Mouse (Mus musculus) E14TG2a.4 (cell line): ENCODE measurements around the gene Ggct.
A peak's percentile ranks its signal among the peaks of the same experiment; 100 is the strongest.

ENCODE experiments used
- H3K27me3 ChIP-seq: 2 replicates; pipeline ENCODE4 v1.6.1; 2014; ENCODE audit warnings: low read length, control low read depth; ENCODE audit not compliant: insufficient read depth
- H3K36me3 ChIP-seq: 2 replicates; pipeline ENCODE4 v1.6.1; 2014; ENCODE audit warnings: low read length, control low read depth; ENCODE audit not compliant: insufficient read depth
- H3K4me1 ChIP-seq: replicated peaks from 2 replicates; pipeline ENCODE4 v1.6.1; 2014; ENCODE audit warnings: low read depth, low read length, control low read depth
- H3K4me3 ChIP-seq: replicated peaks from 2 replicates; pipeline ENCODE4 v1.5.1; 2014; ENCODE audit warnings: mild to moderate bottlenecking, low read length
- H3K9me3 ChIP-seq: 2 replicates; pipeline ENCODE4 v1.6.1; 2014; ENCODE audit warnings: low read length, control low read depth
- CTCF ChIP-seq: conservative IDR thresholded peaks from 2 replicates; pipeline ENCODE4 v1.5.1; 2014; ENCODE audit warnings: low read length
- NANOG ChIP-seq: IDR thresholded peaks from 2 replicates; pipeline ENCODE4 v1.6.1; 2014; ENCODE audit warnings: borderline replicate concordance, low read length, mixed read lengths
- POU5F1 ChIP-seq: IDR thresholded peaks from 2 replicates; pipeline ENCODE4 v1.6.1; 2014; ENCODE audit warnings: low read length, borderline replicate concordance

Gene Ggct

DNA sequence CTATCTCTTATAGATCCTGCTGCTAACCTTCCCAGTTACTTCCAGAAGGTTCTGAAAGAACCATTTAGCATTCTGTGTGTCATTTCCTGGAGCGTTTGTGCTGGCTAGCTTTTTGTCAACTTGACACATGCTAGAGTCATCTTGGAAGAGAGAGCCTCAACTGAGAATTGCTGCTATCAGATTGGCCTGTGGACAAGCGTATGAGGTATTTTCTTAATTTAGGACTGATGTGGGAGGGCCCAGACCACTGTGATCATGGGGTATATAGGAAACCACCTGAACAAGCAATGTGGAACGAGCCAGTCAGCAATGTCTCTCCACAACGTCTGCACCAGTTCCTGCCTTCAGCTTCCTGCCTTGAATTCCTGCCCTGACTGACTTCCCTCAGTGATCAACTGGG lies 10.8 kb upstream of the Ggct start:
- Histone ChIP-seq H3K9me3 (peaks cover 6% of the 10 kb centered on the region; the same call in 1 of the 2 replicates), H3K4me1 (no peaks in the 10 kb centered on the region), H3K27me3 (peaks cover 15% of the 10 kb centered on the region), H3K4me3 (no peak overlapping the region), H3K36me3 (no peaks in the 10 kb centered on the region)
- TF ChIP-seq POU5F1 (no peak), CTCF (no peak), NANOG (no peak)

DNA sequence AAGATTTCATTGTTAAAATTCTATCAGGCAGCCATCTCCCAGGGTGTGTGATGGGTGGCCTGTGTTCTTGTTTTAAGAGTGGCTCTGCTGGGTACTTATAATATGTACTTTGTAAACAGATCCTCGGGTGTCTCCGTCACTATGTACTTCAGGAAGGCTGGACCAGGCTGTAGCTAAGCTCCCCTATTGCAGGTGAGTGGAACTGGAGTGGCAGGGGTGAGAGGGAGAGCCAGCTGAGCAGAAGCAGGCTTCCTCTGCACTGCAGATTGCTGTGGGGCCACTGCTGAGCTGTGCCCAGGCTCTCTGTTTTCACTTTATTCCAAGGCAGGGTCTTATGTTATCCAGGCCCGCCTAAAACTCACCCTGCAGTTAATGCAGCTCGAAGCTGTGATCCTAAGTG lies 9.7 kb upstream of the Ggct start:
- H3K4me3 ChIP-seq = no peak overlapping the region
- no peaks in the 10 kb centered on the region for H3K36me3 ChIP-seq
- H3K4me1 ChIP-seq = no peaks in the 10 kb centered on the region
- no peak for TF ChIP-seq CTCF
- TF ChIP-seq POU5F1 = no peak
- TF ChIP-seq NANOG = no peak
- H3K27me3 ChIP-seq = peaks cover 6% of the 10 kb centered on the region; the same call in 1 of the 2 replicates
- no peaks in the 10 kb centered on the region for H3K9me3 ChIP-seq

DNA sequence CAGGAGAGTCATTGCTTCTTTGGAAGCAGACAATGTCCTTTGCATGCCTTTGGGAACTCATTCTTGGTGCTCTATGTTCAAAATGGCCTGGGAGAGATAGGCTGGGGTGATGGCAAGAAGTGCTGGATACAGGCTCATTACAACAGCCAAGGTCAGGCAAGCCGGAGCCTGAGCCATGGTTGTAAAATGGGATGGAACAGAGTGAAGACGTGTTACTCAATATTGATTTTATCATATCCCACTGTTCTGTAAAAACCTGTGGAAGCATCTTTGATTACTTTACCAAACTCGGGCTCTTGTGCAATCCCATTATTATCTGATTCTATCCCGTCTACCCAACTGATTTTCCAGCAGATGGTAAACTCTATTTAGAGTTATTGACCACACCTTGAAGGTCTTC lies 8.6 kb upstream of the Ggct start:
- peaks cover 6% of the 10 kb centered on the region; the same call in 1 of the 2 replicates for H3K27me3 ChIP-seq
- H3K36me3 ChIP-seq = no peaks in the 10 kb centered on the region
- no peaks in the 10 kb centered on the region for H3K9me3 ChIP-seq
- H3K4me1 ChIP-seq = no peaks in the 10 kb centered on the region
- H3K4me3 ChIP-seq = no peak overlapping the region
- TF ChIP-seq POU5F1 = no peak

DNA sequence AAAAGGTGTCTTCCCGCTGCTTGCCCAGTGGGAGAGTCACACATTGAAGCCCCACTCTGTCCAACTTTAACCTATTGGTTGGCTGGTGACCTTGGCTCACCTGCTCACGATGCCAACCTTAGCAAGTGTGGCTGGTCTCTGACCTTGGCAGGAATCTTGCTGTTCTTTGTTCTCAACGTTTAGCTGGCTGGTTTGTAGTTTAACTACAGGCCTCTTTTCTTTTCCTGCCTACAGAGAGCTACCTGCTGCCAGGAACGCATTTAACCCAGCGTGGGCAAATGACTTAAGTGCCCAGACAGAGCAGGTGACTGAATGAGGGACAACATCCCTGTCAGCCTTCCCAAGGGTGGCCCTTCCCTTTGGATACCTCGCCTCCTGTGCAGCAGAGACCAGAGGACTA lies 5.0 kb upstream of the Ggct start:
- Histone ChIP-seq H3K9me3 (no peaks in the 10 kb centered on the region), H3K36me3 (no peaks in the 10 kb centered on the region), H3K4me3 (no peak overlapping the region), H3K4me1 (peaks cover 8% of the 10 kb centered on the region; the same call in 1 of the 2 replicates), H3K27me3 (peaks cover 6% of the 10 kb centered on the region; the same call in 1 of the 2 replicates)
- TF ChIP-seq CTCF = no peak
- TF ChIP-seq POU5F1 = no peak
- TF ChIP-seq NANOG = no peak

DNA sequence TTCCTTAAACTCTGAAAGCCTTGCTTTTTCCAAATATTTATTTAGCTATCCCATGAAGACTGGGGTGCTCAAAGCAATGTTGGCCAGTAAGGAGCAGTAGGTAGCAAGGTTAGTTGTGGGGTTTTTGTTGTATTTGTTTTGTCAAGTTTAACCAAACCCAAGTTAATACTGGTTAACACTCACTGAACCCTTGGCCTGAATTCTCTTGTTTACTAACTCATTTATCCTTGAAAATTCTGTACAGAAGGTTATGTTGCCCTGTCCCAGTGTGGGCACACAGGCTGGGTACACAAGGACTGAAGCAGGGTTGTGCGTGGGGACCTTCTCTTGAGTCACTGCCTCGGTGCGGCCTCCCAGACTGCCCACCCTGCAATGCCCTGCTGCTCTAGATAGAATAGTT lies 3.6 kb upstream of the Ggct start:
- TF ChIP-seq CTCF (no peak), NANOG (no peak), POU5F1 (no peak)
- no peak overlapping the region for H3K4me3 ChIP-seq
- H3K27me3 ChIP-seq = peaks cover 16% of the 10 kb centered on the region; the same call in 1 of the 2 replicates
- peaks cover 19% of the 10 kb centered on the region for H3K4me1 ChIP-seq
- H3K9me3 ChIP-seq = no peaks in the 10 kb centered on the region
- H3K36me3 ChIP-seq = no peaks in the 10 kb centered on the region

DNA sequence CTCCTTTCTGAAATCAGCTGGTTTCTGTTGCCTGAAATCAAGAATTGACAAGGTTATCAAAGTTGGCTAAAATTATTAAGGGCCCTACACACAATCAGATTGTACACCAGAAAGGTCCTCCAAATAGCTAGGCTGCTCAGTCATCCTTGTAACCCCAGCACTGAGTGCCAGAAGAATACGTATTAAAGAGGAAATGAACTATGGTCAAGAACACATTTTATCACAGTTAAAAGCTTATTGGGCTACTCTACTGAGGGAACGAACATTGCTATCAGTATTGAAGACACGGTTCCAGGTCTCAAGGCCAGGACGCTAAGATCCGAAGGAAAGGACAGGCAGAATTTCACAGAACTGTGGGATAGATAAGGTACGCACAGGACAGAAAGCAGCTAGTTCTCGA lies 609 bp downstream of the Ggct start:
- Histone ChIP-seq H3K27me3 (peaks cover 11% of the 10 kb centered on the region; the same call in 1 of the 2 replicates), H3K4me3 (peak overlapping the region; percentile 85), H3K36me3 (peaks cover 22% of the 10 kb centered on the region), H3K9me3 (no peaks in the 10 kb centered on the region), H3K4me1 (peaks cover 19% of the 10 kb centered on the region)
- no peak for TF ChIP-seq CTCF
- TF ChIP-seq POU5F1 = no peak
- TF ChIP-seq NANOG = no peak

DNA sequence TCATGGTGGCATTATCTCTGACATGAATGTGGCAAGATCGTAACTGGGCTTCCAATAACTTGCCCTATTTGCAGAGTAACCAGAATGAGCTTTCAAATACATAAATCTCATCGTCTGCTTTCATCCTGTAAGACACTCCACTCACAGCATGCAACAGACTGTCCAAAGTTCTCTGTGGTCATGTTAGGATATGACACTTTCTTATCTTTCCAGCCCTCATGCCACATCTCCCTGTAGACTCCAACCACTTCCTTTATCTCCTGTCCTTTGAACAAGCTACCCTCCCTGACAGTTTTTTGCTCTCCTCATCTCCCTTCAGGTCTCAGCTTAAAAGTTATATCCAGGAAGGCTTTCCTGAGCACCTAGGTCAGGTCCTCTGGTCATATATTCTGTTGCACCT lies 1.6 kb downstream of the Ggct start:
- H3K4me3 ChIP-seq = no peak overlapping the region
- TF ChIP-seq POU5F1 (no peak), NANOG (no peak), CTCF (no peak)
- H3K4me1 ChIP-seq = peaks cover 19% of the 10 kb centered on the region
- peaks cover 25% of the 10 kb centered on the region for H3K36me3 ChIP-seq
- peaks cover 11% of the 10 kb centered on the region; the same call in 1 of the 2 replicates for H3K27me3 ChIP-seq
- no peaks in the 10 kb centered on the region for H3K9me3 ChIP-seq

DNA sequence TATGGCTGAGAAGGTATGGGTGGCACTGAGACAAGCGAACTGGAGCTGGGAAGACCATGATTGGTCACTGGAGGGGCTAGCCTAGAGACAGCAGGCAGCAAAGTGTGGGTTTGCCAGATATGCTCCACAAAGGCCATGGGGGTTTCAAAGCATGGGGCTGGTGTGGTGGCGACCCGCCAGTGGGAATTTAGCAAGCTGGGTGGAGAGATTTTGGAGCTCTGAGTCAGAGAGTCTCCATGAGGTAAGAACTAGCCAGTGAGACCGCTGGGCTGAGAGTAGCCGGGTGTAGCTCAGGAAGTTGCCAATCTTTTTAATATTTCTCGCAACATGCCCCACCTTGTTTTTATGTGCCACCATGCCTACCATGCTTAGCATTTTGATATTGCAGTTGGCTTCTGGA lies 4.6 kb downstream of the Ggct start:
- Histone ChIP-seq H3K4me3 (no peak overlapping the region), H3K9me3 (no peaks in the 10 kb centered on the region), H3K4me1 (peaks cover 16% of the 10 kb centered on the region), H3K36me3 (peaks cover 44% of the 10 kb centered on the region), H3K27me3 (peaks cover 11% of the 10 kb centered on the region; the same call in 1 of the 2 replicates)
- TF ChIP-seq NANOG (no peak), CTCF (no peak), POU5F1 (no peak)

DNA sequence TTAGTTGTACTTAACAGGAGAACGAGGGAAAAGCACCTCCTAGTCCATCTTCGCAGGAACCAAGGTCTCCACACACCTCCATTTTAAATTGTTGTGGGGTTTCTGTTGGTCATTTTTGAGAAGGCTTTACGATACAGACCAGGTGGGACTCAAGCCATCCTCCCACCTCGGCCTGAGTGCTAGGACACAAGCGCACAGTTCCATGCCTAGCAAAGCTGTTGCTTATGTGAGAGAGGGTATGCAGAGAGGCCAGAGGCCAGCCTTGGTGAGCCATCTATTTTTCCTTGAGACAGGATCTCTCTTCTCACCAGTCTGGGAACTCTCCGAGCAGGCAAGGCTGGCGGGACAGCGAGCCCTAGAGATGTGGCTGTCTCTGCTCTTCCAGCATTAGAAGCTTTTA lies 8.7 kb downstream of the Ggct start:
- H3K27me3 ChIP-seq = no peaks in the 10 kb centered on the region
- TF ChIP-seq NANOG (no peak), CTCF (no peak), POU5F1 (no peak)
- 0 out of 2 replicates have a peak, but pooled peaks cover 3% of the 10 kb centered on the region for H3K4me1 ChIP-seq
- H3K9me3 ChIP-seq = no peaks in the 10 kb centered on the region
- no peak overlapping the region for H3K4me3 ChIP-seq
- peaks cover 32% of the 10 kb centered on the region for H3K36me3 ChIP-seq
